Mouse (Mus musculus) c-Kit-negative CD71-positive TER-119-positive erythroid progenitor cells, embryonic 14.5 days (primary cell): Measurements from ENCODE around the gene Csnk1g1.
A peak's percentile ranks its signal among the peaks of the same experiment; 100 is the strongest.

Experiments
- DNase-seq: peaks from one replicate; pipeline ENCODE4 v3.0.0-alpha.2; 2013; ENCODE audit warnings: low read depth, low spot score

Csnk1g1 gene

GRCm38 (mm10) chr9:65995603-65996376, 87.1 kb downstream of the Csnk1g1 start:
- no peak for DNase-seq

- no peak for DNase-seq
These were observed 90.2 kb downstream of the Csnk1g1 start for GRCm38 (mm10) chr9:65998965-65999364.

GRCm38 (mm10) chr9:66004380-66004779, 95.7 kb downstream of the Csnk1g1 start:
- no peak for DNase-seq

- no peak for DNase-seq
These were observed 99.0 kb downstream of the Csnk1g1 start for GRCm38 (mm10) chr9:66007603-66008202.

GRCm38 (mm10) chr9:66020601-66021000, 111.9 kb downstream of the Csnk1g1 start:
- no peak for DNase-seq

GRCm38 (mm10) chr9:66038082-66038481, 129.4 kb downstream of the Csnk1g1 start:
- DNase-seq, result no peak

- DNase-seq, result no peak
These were observed 129.9 kb downstream of the Csnk1g1 start for GRCm38 (mm10) chr9:66038581-66038980.

- DNase-seq, result no peak
These were observed 130.6 kb downstream of the Csnk1g1 start for GRCm38 (mm10) chr9:66039290-66039689.

- no peak for DNase-seq
These were observed 132.1 kb downstream of the Csnk1g1 start for GRCm38 (mm10) chr9:66040801-66041200.

GRCm38 (mm10) chr9:66042331-66042730, 133.6 kb downstream of the Csnk1g1 start:
- no peak for DNase-seq

GRCm38 (mm10) chr9:66043241-66043640, 134.5 kb downstream of the Csnk1g1 start:
- DNase-seq, result no peak

GRCm38 (mm10) chr9:66049931-66050601, 141.3 kb downstream of the Csnk1g1 start:
- no peak for DNase-seq

- no peak for DNase-seq
These were observed 142.8 kb downstream of the Csnk1g1 start for GRCm38 (mm10) chr9:66051493-66051892.

GRCm38 (mm10) chr9:66052731-66053130, 144.0 kb downstream of the Csnk1g1 start:
- no peak for DNase-seq

- no peak for DNase-seq
These were observed 144.9 kb downstream of the Csnk1g1 start for GRCm38 (mm10) chr9:66053620-66054019.

GRCm38 (mm10) chr9:66059583-66060307, 151.0 kb downstream of the Csnk1g1 start, which contains the start of gene Ppib:
TSS of gene Ppib (plus strand) at chr9:66060222.
- DNase-seq, result peak; percentile 93

- DNase-seq, result no peak
These were observed 151.6 kb downstream of the Csnk1g1 start for GRCm38 (mm10) chr9:66060308-66060647.

GRCm38 (mm10) chr9:66060986-66061385, 152.3 kb downstream of the Csnk1g1 start:
- no peak for DNase-seq

- no peak for DNase-seq
These were observed 152.9 kb downstream of the Csnk1g1 start for GRCm38 (mm10) chr9:66061656-66062055.

- DNase-seq, result no peak
These were observed 154.7 kb downstream of the Csnk1g1 start for GRCm38 (mm10) chr9:66063446-66063845.

- DNase-seq, result no peak
These were observed 155.6 kb downstream of the Csnk1g1 start for GRCm38 (mm10) chr9:66064316-66064715.

- no peak for DNase-seq
These were observed 158.1 kb downstream of the Csnk1g1 start for GRCm38 (mm10) chr9:66066791-66067190.
